In the genomic region with DNA sequence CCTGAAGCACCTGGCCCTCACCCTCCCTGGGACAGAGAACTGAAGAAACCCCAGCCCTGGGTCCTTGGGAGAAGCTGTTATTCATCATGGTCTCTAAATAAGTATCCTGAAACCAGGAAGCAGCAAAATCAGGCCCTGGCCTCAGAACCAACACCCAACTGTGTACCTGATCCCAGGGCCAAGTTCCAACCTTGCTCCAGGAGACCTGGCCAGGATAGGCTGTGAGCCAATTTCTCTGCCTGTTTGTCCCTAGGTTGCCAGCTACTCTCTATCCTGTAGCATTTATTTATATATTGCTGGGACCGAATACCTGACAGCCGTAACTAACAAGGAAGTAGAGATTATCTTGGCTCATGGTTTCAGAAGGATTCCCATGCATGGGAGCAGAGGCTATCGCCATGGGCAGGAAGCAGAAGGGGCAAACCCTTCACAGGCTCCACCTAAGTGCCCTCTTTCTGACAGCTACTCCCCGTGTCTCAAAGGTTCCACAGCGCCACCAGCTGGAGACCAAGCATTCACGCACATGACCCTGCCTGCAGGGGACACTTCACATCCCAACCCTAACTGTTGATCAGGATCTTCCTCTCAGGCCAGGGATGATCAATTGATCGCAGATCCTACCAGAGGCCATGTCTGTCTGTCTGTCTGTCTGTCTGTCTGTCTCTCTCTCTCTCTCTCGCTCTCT, we compare ENCODE assay signal across 21 mouse cellular contexts. TPM values are rescaled to one million over a fixed set of nuclear protein-coding genes. Genes with fewer than 3 reads are reported as not detected.
A peak's percentile ranks its signal among the peaks of the same experiment; 100 is the strongest.
DNase-seq lines count a peak whose midpoint lies in the region; TF ChIP-seq lines count a peak whose summit lies in the region.
"Had no signal": no experiment of that assay in that cellular context is flagged by ENCODE, and none has a peak within 500 bp of the region (broad histone marks: within the 10 kb centered on the region; RNA-seq: fewer than 3 reads in every experiment).

No protein-coding gene starts in this region.

- peak; percentile 49 for TF ChIP-seq CTCF in layer of hippocampus, adult 2 months (conservative IDR thresholded peaks at IDR 0.05)
- TF ChIP-seq CTCF in CH12.LX (conservative IDR thresholded peaks at IDR 0.05 in 1 of 2, IDR thresholded peaks at IDR 0.05 in 1 of 2; ENCODE audit: low read depth in 2 of 2, low read length in 2 of 2) = peak in 1 of 2 experiments; percentile 39; a peak in 2 of 4 replicates

- TF ChIP-seq POLR2A in CH12.LX (IDR thresholded peaks at IDR 0.05; ENCODE audit: low read depth, low read length) = no peak

- H3K79me2 ChIP-seq in CH12.LX (replicated peaks; ENCODE audit: control insufficient read depth, extremely low read depth, insufficient read depth, poor library complexity, severe bottlenecking) = no peaks in the 10 kb centered on the region

- dilution Hi-C loops in CH12.LX (cut with MboI; ENCODE audit: extremely low pct_ligation_motif_present, extremely low pct_unique_long_range_greater_than_20kb, low sequenced_read_pairs) = no loop called here

- H3K9me3 ChIP-seq in CH12.LX (replicated peaks; ENCODE audit: low read length) = peaks cover 16% of the 10 kb centered on the region
- H3K9me3 ChIP-seq: embryonic facial prominence, embryonic 10.5 days; limb, embryonic 13.5 days; neural tube, embryonic 15.5 days had no signal

- TF ChIP-seq RAD21 in CH12.LX (IDR thresholded peaks at IDR 0.05; ENCODE audit: low read depth, low read length) = peak; percentile 2

- no peak for TF ChIP-seq EP300 in CH12.LX (IDR thresholded peaks at IDR 0.05; ENCODE audit: low read length)

- H3K27ac ChIP-seq in layer of hippocampus, adult 2 months = peak overlapping the region; percentile 39; the same call in 1 of the 2 replicates
- H3K27ac ChIP-seq in CH12.LX (ENCODE audit: insufficient read depth, low read depth) = no peak overlapping the region
- H3K27ac ChIP-seq: embryonic facial prominence, embryonic 10.5 days; heart, adult 2 months; limb, embryonic 13.5 days; neural tube, embryonic 15.5 days had no signal

- H3K36me3 ChIP-seq in CH12.LX (replicated peaks in 1 of 2; ENCODE audit: control insufficient read depth in 1 of 2, insufficient read depth in 1 of 2, low read length in 1 of 2) = no peaks in the 10 kb centered on the region
- H3K36me3 ChIP-seq: embryonic facial prominence, embryonic 10.5 days; hindbrain, embryonic 10.5 days; limb, embryonic 13.5 days; neural tube, embryonic 15.5 days had no signal

- no peak overlapping the region for H3K4me2 ChIP-seq in CH12.LX (ENCODE audit: insufficient read depth, low read depth, poor library complexity, severe bottlenecking)
- H3K4me2 ChIP-seq: limb, embryonic 13.5 days; neural tube, embryonic 15.5 days had no signal

- in situ Hi-C loops in CH12.LX (cut with MboI; ENCODE audit: low pct_ligation_motif_present, low pct_unique_long_range_greater_than_20kb, low sequenced_read_pairs) = no loop called here

- no peak for DNase-seq in layer of hippocampus, adult 2 months (ENCODE audit: low spot score in 2 of 2)
- DNase-seq in layer of hippocampus, postnatal 36 days = no peak
- DNase-seq in CH12.LX (ENCODE audit: extremely low read depth) (no peak), ES-CJ7 (ENCODE audit: low read depth, low spot score) (peak; percentile 17)
- DNase-seq in cerebellum, adult 9-10 months = peak; percentile 94
- DNase-seq in lung, postnatal 25 days (ENCODE audit: low spot score) = no peak
- DNase-seq in lung, adult 18-20 months = no peak
- DNase-seq in right cerebral cortex, postnatal 10 days (ENCODE audit: low spot score in 2 of 2) = no peak
- DNase-seq: adrenal gland, postnatal 36 days; heart, adult 2 months; kidney, postnatal 10 days; lung, postnatal 4 days; right cerebral cortex, postnatal 4 days; thymus, postnatal 4 days had no signal

- no peaks in the 10 kb centered on the region for H3K4me1 ChIP-seq in CH12.LX (ENCODE audit: control insufficient read depth in 1 of 2, insufficient read depth in 2 of 2)

- H3K27me3 ChIP-seq in CH12.LX (replicated peaks) = peaks cover 87% of the 10 kb centered on the region
- H3K27me3 ChIP-seq: limb, embryonic 13.5 days; neural tube, embryonic 15.5 days had no signal

- H3K9ac ChIP-seq in CH12.LX (ENCODE audit: insufficient read depth, low read depth) = no peak overlapping the region
- H3K9ac ChIP-seq: limb, embryonic 13.5 days; neural tube, embryonic 15.5 days had no signal

- no peak overlapping the region for H3K4me3 ChIP-seq in layer of hippocampus, adult 2 months
- H3K4me3 ChIP-seq in CH12.LX (replicated peaks in 1 of 3; ENCODE audit: low read depth in 2 of 3, low read length in 2 of 3, poor library complexity in 1 of 3) = no peak overlapping the region
- H3K4me3 ChIP-seq: embryonic facial prominence, embryonic 10.5 days; erythroblast, embryonic 14.5 days; heart, adult 2 months; hindbrain, embryonic 10.5 days; limb, embryonic 13.5 days; midbrain, embryonic 10.5 days; myocyte; neural tube, embryonic 15.5 days had no signal

TF ChIP-seq in CH12.LX, 34 proteins besides CTCF, POLR2A, EP300 and RAD21:
- TF ChIP-seq SMC3 (IDR thresholded peaks at IDR 0.05; ENCODE audit: low read depth, low read length) = no peak
- no peak for TF ChIP-seq GABPA (IDR thresholded peaks at IDR 0.05; ENCODE audit: insufficient replicate concordance, low read depth, low read length)
- no peak for TF ChIP-seq NRF1 (IDR thresholded peaks at IDR 0.05; ENCODE audit: low read depth, low read length)

RNA-seq across cellular contexts. Expression of gene Rbfox3, which starts 31.8 kb away (rescaled TPM):
- 100 to 1,000 TPM; 276 to 303 TPM for total RNA-seq in layer of hippocampus, adult 2 months (2021)
- total RNA-seq in layer of hippocampus, postnatal 36 days (2021) = 100 to 1,000 TPM; 266 to 269 TPM
- total RNA-seq in CH12.LX (2012; rRNA removed) (not detected in 2 replicates), CH12.LX (2014; rRNA removed) (not detected in 2 replicates)
- not detected in 2 replicates for polyA plus RNA-seq in CH12.LX (2012; ENCODE audit: insufficient read length, low read depth)
- polyA plus RNA-seq: heart, adult 2 months; myocyte had no signal

Comparison
In these comparisons a context has a peak if more than half of its experiments do, and no peak if none do; other contexts are left out.
1. DNase-seq: peak in ES-CJ7 (single experiment) and cerebellum, adult 9-10 months (single experiment); none in layer of hippocampus, adult 2 months (0 of 2), layer of hippocampus, postnatal 36 days (0 of 2), CH12.LX (single experiment), lung, postnatal 25 days (single experiment), lung, adult 18-20 months (0 of 2) and right cerebral cortex, postnatal 10 days (0 of 2).
2. RNA of gene Rbfox3, which starts 31.8 kb away (total RNA-seq): 276 to 303 TPM in layer of hippocampus, adult 2 months and 266 to 269 TPM in layer of hippocampus, postnatal 36 days; not detected in CH12.LX; every median in the first group is over 100 times any median in the second.